Mouse (Mus musculus) neural tube, embryonic 12.5 days (tissue): ENCODE results near the gene Fbn1. TPM values are rescaled to one million over a fixed set of nuclear protein-coding genes. Genes with fewer than 3 reads are reported as not detected.

ENCODE experiments used
- ATAC-seq: fragments of 200-750 bp; cut with Nextera tagmentation; 2 replicates; pipeline ENCODE4 v1.8.0; 2017; ENCODE audit warnings: low read depth, mild to moderate bottlenecking, moderate TSS enrichment, moderate library complexity; ENCODE audit not compliant: low FRiP score
- H3K27ac ChIP-seq: fragments of 300-500 bp; sonication (generic); 2 replicates; pipeline ENCODE4 v1.5.1; 2016
- H3K27me3 ChIP-seq: fragments of 300-500 bp; sonication (generic); replicated peaks from 2 replicates; pipeline ENCODE4 v1.6.1; 2016; ENCODE audit warnings: mild to moderate bottlenecking
- H3K36me3 ChIP-seq: fragments of 300-500 bp; sonication (generic); 2 replicates; pipeline ENCODE4 v1.6.1; 2016; ENCODE audit warnings: mild to moderate bottlenecking
- H3K4me1 ChIP-seq: fragments of 300-500 bp; sonication (generic); 2 replicates; pipeline ENCODE4 v1.6.1; 2016
- H3K4me2 ChIP-seq: fragments of 300-500 bp; sonication (generic); replicated peaks from 2 replicates; pipeline ENCODE4 v1.6.1; 2016; ENCODE audit warnings: mild to moderate bottlenecking
- H3K4me3 ChIP-seq: fragments of 300-500 bp; sonication (generic); 2 replicates; pipeline ENCODE4 v1.5.1; 2016
- H3K9ac ChIP-seq: fragments of 300-500 bp; sonication (generic); 2 replicates; pipeline ENCODE4 v1.6.1; 2016; ENCODE audit warnings: mild to moderate bottlenecking
- H3K9me3 ChIP-seq: fragments of 300-500 bp; sonication (generic); 2 replicates; pipeline ENCODE4 v1.6.1; 2016; ENCODE audit warnings: mild to moderate bottlenecking
- WGBS: fragments of 180-500 bp; shearing (Covaris S2); methylation state at CpG from one replicate; pipeline ENCODE4 v1.1.7; 2016; 5-methylcytosine and 5-hydroxymethylcytosine counted together
- polyA plus RNA-seq: library from polyadenylated mRNA; unstranded; fragments of >200 nt; fragmentation: Nextera tagmentation; extraction: Ambion mirVana; gene quantifications from 2 replicates; pipeline ENCODE4 v1.2.1, GENCODE M21; 2016

The Fbn1 gene
- polyA plus RNA-seq, 1 experiment from 2014 or later: 6.8 TPM

DNA sequence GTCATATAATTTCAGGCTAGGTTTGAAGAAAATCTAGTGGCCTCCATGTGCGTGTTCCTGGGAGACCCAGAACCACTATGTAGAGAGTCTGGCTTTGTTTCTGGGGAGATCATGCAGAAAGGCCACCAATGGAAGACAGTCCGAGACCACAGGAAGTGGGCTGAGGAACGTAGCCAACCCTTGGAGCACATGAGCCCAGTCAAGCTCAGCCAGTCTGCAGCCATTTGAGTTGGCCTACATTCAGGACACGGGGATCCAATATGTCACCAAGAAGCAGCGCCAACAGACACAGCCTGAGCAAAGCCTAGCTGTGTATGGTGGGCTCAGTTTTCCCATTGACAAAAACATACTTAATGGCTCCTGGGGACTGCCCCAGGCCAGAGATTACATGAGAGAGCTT, 11.1 kb downstream of the Fbn1 start:
- Histone ChIP-seq H3K4me2 (no peak overlapping the region), H3K4me1 (no peaks in the 10 kb centered on the region), H3K9me3 (no peaks in the 10 kb centered on the region), H3K27me3 (no peaks in the 10 kb centered on the region), H3K27ac (no peak overlapping the region), H3K36me3 (no peaks in the 10 kb centered on the region), H3K9ac (no peak overlapping the region), H3K4me3 (no peak overlapping the region)
- WGBS: 95% methylated on average over 5 of the region's 5 CpGs
- ATAC-seq: no peak

DNA sequence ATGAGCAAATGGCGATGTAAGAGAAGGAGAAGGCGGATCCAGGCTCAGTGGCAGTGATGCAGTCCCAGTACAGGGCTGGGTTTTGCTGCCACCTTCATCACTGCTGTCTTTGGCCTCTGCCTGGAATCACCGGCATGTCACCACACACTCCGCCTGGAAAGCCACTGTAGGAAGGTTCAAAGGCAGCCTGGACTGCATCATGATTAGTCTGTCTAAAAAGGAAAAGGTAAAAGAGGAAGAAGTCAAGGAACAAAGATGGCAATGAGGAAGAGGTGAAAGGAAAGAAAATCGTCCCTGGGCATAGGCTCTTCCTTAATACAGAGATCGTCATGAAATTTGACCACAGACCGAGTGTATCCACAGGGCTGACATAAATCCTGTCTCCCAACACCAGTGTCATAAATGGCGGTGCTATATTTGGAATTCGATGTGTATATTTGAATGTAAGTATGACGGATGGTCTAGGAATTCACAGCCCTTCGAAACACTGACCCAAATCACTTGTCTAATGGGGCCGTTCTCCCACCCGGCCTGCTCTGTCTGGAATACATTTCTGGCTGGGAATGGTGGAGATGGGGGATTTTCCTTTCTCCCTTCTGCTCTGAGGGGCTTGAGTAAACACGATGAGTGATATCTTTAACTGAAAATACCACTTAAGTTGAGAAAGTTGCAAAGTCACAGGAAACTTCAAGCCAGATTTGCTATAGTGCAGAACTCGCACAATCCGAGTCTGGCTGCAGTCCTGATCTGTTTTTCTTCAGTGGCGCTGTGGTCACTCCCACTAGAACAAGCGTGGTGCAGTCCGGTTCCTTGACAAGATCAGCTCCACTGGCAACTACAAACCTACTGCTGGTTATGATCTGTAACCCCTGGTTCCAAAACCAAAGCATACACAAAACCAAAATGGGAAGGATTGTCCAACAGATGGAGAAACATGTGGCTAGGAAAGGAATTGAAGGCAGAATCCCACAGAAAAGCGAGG, 12.7 kb downstream of the Fbn1 start:
- no peak overlapping the region for H3K27ac ChIP-seq
- WGBS: 91% methylated on average over 20 of the region's 20 CpGs
- no peak for ATAC-seq

DNA sequence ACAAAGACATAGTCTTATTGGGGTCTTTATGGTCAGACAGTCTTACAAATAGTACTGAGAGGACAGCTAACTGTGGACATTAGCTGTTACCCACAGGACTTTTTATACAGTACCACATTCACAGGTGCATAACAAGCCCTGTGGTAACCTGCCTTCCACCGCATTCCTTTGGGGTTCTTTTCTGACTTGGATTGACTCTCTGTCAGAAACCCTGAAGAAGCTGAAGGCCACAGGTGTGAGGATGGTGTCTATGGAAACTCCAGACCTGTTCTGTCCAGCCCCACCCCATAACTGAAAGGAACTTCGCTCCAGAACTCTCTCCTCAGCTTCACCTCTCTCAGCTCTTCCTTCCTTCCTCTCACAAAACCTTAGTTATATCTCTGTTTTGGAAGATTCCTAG, 13.5 kb downstream of the Fbn1 start:
- Histone ChIP-seq H3K4me3 (no peak overlapping the region), H3K4me2 (no peak overlapping the region), H3K4me1 (no peaks in the 10 kb centered on the region), H3K9me3 (no peaks in the 10 kb centered on the region), H3K27me3 (no peaks in the 10 kb centered on the region), H3K9ac (no peak overlapping the region), H3K36me3 (no peaks in the 10 kb centered on the region), H3K27ac (no peak overlapping the region)
- 90% methylated on average over 2 of the region's 2 CpGs for WGBS
- ATAC-seq: no peak

More for the DNA sequence above, 12.7 kb downstream of the Fbn1 start:
- Histone ChIP-seq H3K9ac (no peak overlapping the region), H3K9me3 (no peaks in the 10 kb centered on the region), H3K36me3 (no peaks in the 10 kb centered on the region), H3K4me3 (no peak overlapping the region), H3K4me2 (no peak overlapping the region), H3K4me1 (no peaks in the 10 kb centered on the region), H3K27me3 (no peaks in the 10 kb centered on the region)

DNA sequence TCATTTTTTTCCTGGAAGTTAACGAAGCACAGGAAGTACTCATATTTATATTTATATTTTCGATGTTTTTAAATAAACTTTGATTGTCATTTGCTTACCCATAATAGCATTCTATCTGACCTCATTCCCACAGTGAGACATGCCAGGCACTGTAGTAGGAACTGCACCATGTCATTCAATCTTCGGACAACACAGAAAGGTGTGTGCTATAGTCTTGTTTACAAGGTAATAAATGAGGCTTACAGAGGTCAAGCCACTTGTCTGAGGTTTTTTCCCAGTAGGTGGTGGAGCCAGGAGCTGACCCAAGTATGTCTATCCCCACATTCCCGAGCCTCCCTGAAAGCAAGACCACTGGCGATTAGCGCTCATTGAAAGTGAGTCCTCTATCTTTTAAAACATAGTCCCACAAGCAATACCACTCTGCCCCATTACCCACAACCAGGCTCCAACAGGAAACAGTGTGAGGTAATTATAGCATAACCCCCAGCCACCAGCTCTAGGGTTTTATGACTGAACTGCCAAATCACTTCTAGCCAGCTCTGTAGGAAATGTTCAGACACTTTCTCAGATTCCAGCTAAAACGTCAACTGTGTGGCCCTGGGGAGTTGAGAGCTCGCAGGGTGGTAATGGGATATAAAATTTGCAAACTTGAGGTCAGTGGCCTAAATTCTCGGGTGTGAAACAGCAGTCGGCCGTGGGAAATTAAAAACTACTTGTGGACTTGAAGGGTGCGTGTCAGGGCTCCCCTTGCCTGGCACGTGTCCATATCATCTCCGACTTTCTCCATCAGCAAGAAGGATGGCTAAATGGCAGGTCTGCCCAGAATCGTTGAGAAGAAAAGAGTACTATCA, 15.5 kb downstream of the Fbn1 start:
- no peaks in the 10 kb centered on the region for H3K4me1 ChIP-seq
- H3K36me3 ChIP-seq: no peaks in the 10 kb centered on the region
- no peak overlapping the region for H3K27ac ChIP-seq
- no peaks in the 10 kb centered on the region for H3K9me3 ChIP-seq
- no peaks in the 10 kb centered on the region for H3K27me3 ChIP-seq
- ATAC-seq: no peak
- no peak overlapping the region for H3K9ac ChIP-seq
- no peak overlapping the region for H3K4me2 ChIP-seq
- no peak overlapping the region for H3K4me3 ChIP-seq
- WGBS: 62% methylated on average over 15 of the region's 15 CpGs

DNA sequence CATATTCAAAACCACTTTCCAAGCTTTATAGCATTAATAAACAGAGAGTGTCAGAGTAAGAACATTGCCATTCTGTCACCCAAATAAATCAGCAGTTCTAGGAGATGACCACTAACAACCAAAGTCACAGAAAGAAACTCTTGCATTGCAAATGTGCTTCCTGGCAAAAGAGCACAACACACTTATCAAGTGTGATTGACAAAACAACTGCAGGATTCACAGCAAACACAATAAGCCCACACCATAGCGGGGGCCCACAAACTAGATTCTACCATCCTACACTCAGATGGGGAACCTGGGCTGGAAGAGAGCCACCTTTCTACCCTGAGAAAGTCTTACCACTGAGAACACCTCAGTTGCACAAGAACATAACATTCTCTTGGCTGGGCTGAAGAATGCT, 17.8 kb downstream of the Fbn1 start:
- no peaks in the 10 kb centered on the region for H3K4me1 ChIP-seq
- no peaks in the 10 kb centered on the region for H3K9me3 ChIP-seq
- H3K4me2 ChIP-seq: no peak overlapping the region
- no peak overlapping the region for H3K27ac ChIP-seq
- no peaks in the 10 kb centered on the region for H3K36me3 ChIP-seq
- 95% methylated on average over 1 of the region's 1 CpGs for WGBS
- no peaks in the 10 kb centered on the region for H3K27me3 ChIP-seq
- H3K9ac ChIP-seq: no peak overlapping the region
- no peak for ATAC-seq
- no peak overlapping the region for H3K4me3 ChIP-seq

DNA sequence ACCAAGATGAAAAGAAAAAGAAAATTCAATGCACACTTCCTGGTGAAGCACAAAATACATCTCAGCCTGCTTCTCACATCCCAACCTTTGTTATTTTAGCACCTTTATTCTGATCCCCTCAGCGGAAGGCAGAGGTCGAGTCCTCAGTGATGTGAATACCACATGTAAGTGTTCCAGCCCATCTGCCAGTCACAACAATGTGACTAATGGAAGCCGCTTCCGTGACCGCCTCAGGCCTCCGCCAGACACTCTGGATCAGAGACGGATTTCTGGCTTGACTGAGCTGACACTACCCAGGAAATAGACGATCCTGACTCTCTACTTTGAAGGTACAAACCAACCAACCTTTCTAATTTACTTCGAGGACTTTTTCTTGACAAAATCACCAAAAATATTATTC, 22.9 kb downstream of the Fbn1 start:
- H3K4me3 ChIP-seq: no peak overlapping the region

DNA sequence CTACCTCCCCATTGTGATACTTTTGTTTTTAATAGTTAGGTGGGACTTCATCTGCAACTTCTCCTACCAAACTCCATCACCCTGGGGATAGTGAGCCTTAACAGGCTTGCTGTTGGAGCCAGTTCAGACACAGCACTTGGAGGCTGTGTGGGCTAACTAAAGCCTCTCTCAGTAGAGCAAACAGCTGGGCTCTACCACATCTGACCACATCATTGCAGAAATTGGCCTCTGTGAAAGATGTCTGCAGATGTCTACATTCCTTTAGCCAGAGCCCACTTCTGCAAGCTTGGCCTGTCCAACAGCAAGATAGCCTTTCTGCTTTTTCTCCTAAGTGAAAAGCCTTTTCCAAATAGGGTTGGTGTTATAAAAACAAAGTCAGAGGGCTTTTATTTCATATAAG, 23.6 kb downstream of the Fbn1 start:
- no peaks in the 10 kb centered on the region for H3K4me1 ChIP-seq
- H3K9me3 ChIP-seq: 0 out of 2 replicates have a peak, but pooled peaks cover 5% of the 10 kb centered on the region
- H3K27ac ChIP-seq: no peak overlapping the region
- H3K9ac ChIP-seq: no peak overlapping the region
- ATAC-seq: no peak
- no peaks in the 10 kb centered on the region for H3K27me3 ChIP-seq
- no peak overlapping the region for H3K4me3 ChIP-seq
- H3K4me2 ChIP-seq: no peak overlapping the region
- H3K36me3 ChIP-seq: no peaks in the 10 kb centered on the region

More for the DNA sequence above, 22.9 kb downstream of the Fbn1 start:
- 82% methylated on average over 9 of the region's 9 CpGs for WGBS
- ATAC-seq: no peak
- 0 out of 2 replicates have a peak, but pooled peaks cover 5% of the 10 kb centered on the region for H3K9me3 ChIP-seq
- no peak overlapping the region for H3K27ac ChIP-seq
- no peak overlapping the region for H3K4me2 ChIP-seq
- no peaks in the 10 kb centered on the region for H3K4me1 ChIP-seq
- no peak overlapping the region for H3K9ac ChIP-seq
- no peaks in the 10 kb centered on the region for H3K36me3 ChIP-seq
- no peaks in the 10 kb centered on the region for H3K27me3 ChIP-seq

DNA sequence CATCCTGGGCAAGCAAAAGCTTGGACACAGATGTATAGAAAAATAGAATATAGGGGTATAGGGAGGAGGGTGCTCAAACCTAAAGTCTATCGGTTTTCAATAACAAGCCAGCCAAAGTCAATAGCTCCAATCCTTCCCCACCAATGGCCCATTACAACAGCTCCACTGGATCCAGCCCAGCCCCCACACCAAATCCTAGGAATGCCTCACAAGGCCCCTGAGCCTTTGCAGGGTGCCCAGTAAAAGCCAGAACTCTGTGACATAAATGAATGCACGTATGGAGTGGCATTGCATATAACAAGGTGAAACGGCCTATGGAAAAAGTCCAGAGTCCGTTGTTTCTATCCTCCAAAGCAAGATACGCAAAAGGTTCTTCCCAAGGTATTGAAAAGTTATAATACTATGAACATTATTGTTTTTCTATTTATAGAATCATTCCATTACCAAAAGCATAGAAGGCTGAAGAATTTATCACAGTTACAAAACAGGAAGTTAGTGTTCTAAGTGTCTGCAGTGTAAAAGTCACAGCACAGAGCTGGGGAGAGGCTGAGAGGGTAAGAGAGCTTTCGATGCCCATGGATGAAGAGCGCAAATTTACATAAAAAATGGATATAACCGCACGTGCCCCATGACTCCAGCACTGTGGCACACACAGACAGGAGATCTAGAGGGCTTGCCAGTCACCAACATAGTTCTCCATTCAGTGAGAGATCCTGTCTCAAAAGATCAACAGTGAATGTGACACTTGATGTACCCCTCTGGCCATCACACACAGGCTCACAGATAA, 26.1 kb downstream of the Fbn1 start:
- Histone ChIP-seq H3K27ac (no peak overlapping the region), H3K9me3 (0 out of 2 replicates have a peak, but pooled peaks cover 5% of the 10 kb centered on the region), H3K4me1 (no peaks in the 10 kb centered on the region), H3K4me3 (no peak overlapping the region), H3K36me3 (no peaks in the 10 kb centered on the region), H3K27me3 (no peaks in the 10 kb centered on the region), H3K9ac (no peak overlapping the region), H3K4me2 (no peak overlapping the region)
- WGBS: 90% methylated on average over 9 of the region's 9 CpGs
- no peak for ATAC-seq

DNA sequence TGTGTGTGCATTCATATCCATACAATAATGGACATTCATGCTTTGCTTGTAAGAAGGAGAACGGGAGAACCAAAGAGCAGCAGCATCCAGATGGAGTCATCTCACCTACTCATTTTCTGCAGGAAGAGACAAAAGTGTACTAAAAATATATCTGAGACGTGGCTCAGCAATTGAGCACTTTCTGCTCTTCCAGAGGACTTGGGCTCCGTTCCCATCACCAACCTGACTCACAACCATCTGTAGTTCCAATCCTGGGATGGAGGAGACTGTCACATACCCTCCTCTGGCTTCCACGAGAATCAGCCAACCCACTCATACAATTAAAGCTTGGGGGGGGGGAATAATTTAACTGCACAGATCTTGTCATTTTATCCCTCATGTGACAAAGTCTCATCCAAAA, 26.7 kb downstream of the Fbn1 start:
- H3K9me3 ChIP-seq: 0 out of 2 replicates have a peak, but pooled peaks cover 5% of the 10 kb centered on the region
- 92% methylated on average over 4 of the region's 4 CpGs for WGBS
- no peaks in the 10 kb centered on the region for H3K27me3 ChIP-seq
- no peaks in the 10 kb centered on the region for H3K36me3 ChIP-seq
- no peak for ATAC-seq
- H3K27ac ChIP-seq: no peak overlapping the region
- no peak overlapping the region for H3K4me2 ChIP-seq
- no peaks in the 10 kb centered on the region for H3K4me1 ChIP-seq
- no peak overlapping the region for H3K4me3 ChIP-seq
- H3K9ac ChIP-seq: no peak overlapping the region

DNA sequence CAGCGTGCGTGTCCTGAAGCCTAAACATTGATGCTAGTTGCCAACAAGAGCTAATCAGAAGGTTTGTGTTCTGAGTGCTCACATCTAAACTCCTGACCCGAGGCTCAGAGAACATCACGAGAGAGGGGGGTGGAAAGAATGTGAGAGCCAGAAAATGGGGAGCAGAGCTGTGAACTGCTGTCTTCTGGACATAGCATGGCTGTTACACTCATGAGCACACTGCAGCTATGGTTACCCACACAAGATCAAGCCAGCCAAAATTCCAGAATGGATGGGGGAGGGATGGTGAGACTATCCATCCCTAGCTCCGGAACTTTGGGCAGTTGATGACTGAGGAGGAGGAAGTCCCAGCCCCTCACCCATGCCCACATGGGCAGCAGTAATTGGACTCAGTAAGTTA, 27.7 kb downstream of the Fbn1 start:
- no peak overlapping the region for H3K27ac ChIP-seq
- 84% methylated on average over 5 of the region's 5 CpGs for WGBS
- 0 out of 2 replicates have a peak, but pooled peaks cover 5% of the 10 kb centered on the region for H3K9me3 ChIP-seq
- no peaks in the 10 kb centered on the region for H3K4me1 ChIP-seq
- no peaks in the 10 kb centered on the region for H3K27me3 ChIP-seq
- H3K4me2 ChIP-seq: no peak overlapping the region
- no peaks in the 10 kb centered on the region for H3K36me3 ChIP-seq
- no peak for ATAC-seq
- no peak overlapping the region for H3K9ac ChIP-seq
- no peak overlapping the region for H3K4me3 ChIP-seq

DNA sequence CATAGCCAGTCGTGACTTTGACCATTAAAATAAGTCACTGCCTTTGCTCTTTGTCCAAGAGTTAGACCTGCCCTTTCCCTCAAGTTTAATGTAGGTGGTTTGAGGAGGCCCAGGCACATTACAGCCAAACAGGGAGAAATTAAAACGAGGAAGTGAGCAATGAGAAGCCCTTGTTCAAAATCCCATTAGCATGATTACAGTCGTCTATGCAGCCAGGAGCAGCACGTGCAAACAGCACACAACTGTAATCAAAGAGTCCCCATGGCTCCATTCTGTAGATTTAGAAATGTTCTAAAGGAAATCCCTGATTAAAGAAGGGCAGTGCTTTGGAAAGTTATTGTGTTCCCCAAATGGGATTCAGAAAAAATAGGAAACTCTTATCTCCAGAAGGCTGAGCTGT, 29.1 kb downstream of the Fbn1 start:
- H3K9ac ChIP-seq: no peak overlapping the region
- 80% methylated on average over 4 of the region's 4 CpGs for WGBS
- no peak for ATAC-seq
- 0 out of 2 replicates have a peak, but pooled peaks cover 5% of the 10 kb centered on the region for H3K9me3 ChIP-seq
- H3K4me2 ChIP-seq: no peak overlapping the region
- no peaks in the 10 kb centered on the region for H3K36me3 ChIP-seq
- no peak overlapping the region for H3K27ac ChIP-seq
- no peak overlapping the region for H3K4me3 ChIP-seq
- no peaks in the 10 kb centered on the region for H3K4me1 ChIP-seq
- no peaks in the 10 kb centered on the region for H3K27me3 ChIP-seq

DNA sequence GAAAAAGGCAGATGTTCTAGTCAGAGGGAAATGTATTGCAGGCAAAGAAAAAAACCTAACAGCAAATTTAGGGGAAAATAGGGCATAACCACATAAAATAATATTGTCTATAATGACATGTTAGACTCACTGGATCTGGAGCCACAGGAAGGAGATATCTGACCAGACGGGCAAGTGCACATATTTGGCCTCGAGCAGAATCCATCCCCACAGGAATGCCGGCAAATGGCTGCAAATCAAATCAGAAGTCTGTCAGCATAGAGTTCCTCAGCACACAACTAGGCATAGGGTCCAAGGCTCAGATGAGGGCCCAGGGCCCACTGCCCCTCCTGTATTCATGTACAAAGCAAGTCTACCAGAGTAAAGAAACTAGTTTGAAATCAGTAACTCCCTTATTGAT, 30.4 kb downstream of the Fbn1 start:
- Histone ChIP-seq H3K9me3 (0 out of 2 replicates have a peak, but pooled peaks cover under 1% of the 10 kb centered on the region), H3K36me3 (no peaks in the 10 kb centered on the region), H3K9ac (no peak overlapping the region), H3K27ac (no peak overlapping the region), H3K27me3 (no peaks in the 10 kb centered on the region), H3K4me3 (no peak overlapping the region), H3K4me1 (no peaks in the 10 kb centered on the region), H3K4me2 (no peak overlapping the region)
- ATAC-seq: no peak
- WGBS: 85% methylated on average over 3 of the region's 3 CpGs
